Mouse (Mus musculus) hindbrain, embryonic 13.5 days (tissue): ENCODE data around the gene Dimt1. TPM values are rescaled to one million over a fixed set of nuclear protein-coding genes. Genes with fewer than 3 reads are reported as not detected.

Source experiments
- ATAC-seq: fragments of 200-750 bp; cut with Nextera tagmentation; 2 replicates; pipeline ENCODE4 v1.8.0; 2017; ENCODE audit warnings: moderate TSS enrichment; ENCODE audit not compliant: low FRiP score
- H3K27ac ChIP-seq: fragments of 300-500 bp; sonication (generic); 2 replicates; pipeline ENCODE4 v1.5.1; 2015; ENCODE audit warnings: inconsistent platforms, mild to moderate bottlenecking, moderate library complexity
- H3K27me3 ChIP-seq: fragments of 300-500 bp; sonication (generic); 2 replicates; pipeline ENCODE4 v1.6.1; 2015; ENCODE audit warnings: mild to moderate bottlenecking, inconsistent platforms
- H3K36me3 ChIP-seq: fragments of 300-500 bp; sonication (generic); 2 replicates; pipeline ENCODE4 v1.6.1; 2015; ENCODE audit warnings: mild to moderate bottlenecking, inconsistent platforms
- H3K4me1 ChIP-seq: fragments of 300-500 bp; sonication (generic); replicated peaks from 2 replicates; pipeline ENCODE4 v1.6.1; 2015; ENCODE audit warnings: inconsistent platforms
- H3K4me2 ChIP-seq: fragments of 300-500 bp; sonication (generic); 2 replicates; pipeline ENCODE4 v1.6.1; 2015; ENCODE audit warnings: inconsistent platforms, mild to moderate bottlenecking, moderate library complexity
- H3K4me3 ChIP-seq: fragments of 300-500 bp; sonication (generic); 2 replicates; pipeline ENCODE4 v1.5.1; 2015; ENCODE audit warnings: mild to moderate bottlenecking, inconsistent platforms
- H3K9ac ChIP-seq: fragments of 300-500 bp; sonication (generic); 2 replicates; pipeline ENCODE4 v1.6.1; 2015; ENCODE audit warnings: mild to moderate bottlenecking, inconsistent platforms
- H3K9me3 ChIP-seq: fragments of 300-500 bp; sonication (generic); 2 replicates; pipeline ENCODE4 v1.6.1; 2016; ENCODE audit warnings: inconsistent platforms
- WGBS: fragments of 180-500 bp; shearing (Covaris S2); methylation state at CpG from one replicate; pipeline ENCODE4 v1.1.7; 2015; 5-methylcytosine and 5-hydroxymethylcytosine counted together
- polyA plus RNA-seq: library from polyadenylated mRNA; unstranded; fragments of >200 nt; fragmentation: Nextera tagmentation; extraction: Ambion mirVana; gene quantifications from 2 replicates; pipeline ENCODE4 v1.2.1, GENCODE M21; 2015

Gene Dimt1
- polyA plus RNA-seq, 1 experiment from 2014 or later = 37.3 TPM

- ATAC-seq = peak; percentile 98
- Histone ChIP-seq H3K36me3 (no peaks in the 10 kb centered on the region), H3K4me1 (peaks cover 13% of the 10 kb centered on the region), H3K9ac (peak within 1 kb of the TSS; percentile 87), H3K27ac (peak within 1 kb of the TSS; percentile 91), H3K9me3 (no peaks in the 10 kb centered on the region), H3K4me3 (peak within 1 kb of the TSS; percentile 91), H3K4me2 (peak within 1 kb of the TSS; percentile 76), H3K27me3 (no peaks in the 10 kb centered on the region)
- WGBS = under 1% methylated on average over 82 of the region's 84 CpGs
Measured at GRCm38 (mm10) chr13:106936256-106937137, 10.4 kb upstream of the Dimt1 start, which contains the start of gene Ipo11. Ipo11 (minus strand) TSS chr13:106936958.

DNA sequence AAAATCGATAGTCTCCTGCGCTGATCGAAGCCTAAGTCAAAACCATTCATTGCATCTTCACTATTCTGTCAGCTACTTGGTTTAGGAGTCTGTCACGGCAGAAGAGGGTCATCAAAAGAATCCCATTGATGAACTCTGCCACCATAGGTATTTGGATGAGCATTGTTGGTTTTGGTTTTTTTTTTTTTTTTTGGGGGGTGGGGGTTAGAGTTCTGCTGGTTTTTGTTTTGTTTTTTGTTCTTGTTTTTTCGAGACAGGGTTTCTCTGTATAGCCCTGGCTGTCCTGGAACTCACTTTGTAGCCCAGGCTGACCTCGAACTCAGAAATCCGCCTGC lies 9.8 kb upstream of the Dimt1 start:
- no peaks in the 10 kb centered on the region for H3K36me3 ChIP-seq
- H3K4me3 ChIP-seq = peak overlapping the region; percentile 91
- H3K27me3 ChIP-seq = no peaks in the 10 kb centered on the region
- peak; percentile 29 for ATAC-seq
- 28% methylated on average over 7 of the region's 7 CpGs for WGBS
- H3K9ac ChIP-seq = peak overlapping the region; percentile 56; the same call in 1 of the 2 replicates
- no peaks in the 10 kb centered on the region for H3K9me3 ChIP-seq
- peak overlapping the region; percentile 76 for H3K4me2 ChIP-seq
- H3K27ac ChIP-seq = no peak overlapping the region
- peaks cover 13% of the 10 kb centered on the region for H3K4me1 ChIP-seq

DNA sequence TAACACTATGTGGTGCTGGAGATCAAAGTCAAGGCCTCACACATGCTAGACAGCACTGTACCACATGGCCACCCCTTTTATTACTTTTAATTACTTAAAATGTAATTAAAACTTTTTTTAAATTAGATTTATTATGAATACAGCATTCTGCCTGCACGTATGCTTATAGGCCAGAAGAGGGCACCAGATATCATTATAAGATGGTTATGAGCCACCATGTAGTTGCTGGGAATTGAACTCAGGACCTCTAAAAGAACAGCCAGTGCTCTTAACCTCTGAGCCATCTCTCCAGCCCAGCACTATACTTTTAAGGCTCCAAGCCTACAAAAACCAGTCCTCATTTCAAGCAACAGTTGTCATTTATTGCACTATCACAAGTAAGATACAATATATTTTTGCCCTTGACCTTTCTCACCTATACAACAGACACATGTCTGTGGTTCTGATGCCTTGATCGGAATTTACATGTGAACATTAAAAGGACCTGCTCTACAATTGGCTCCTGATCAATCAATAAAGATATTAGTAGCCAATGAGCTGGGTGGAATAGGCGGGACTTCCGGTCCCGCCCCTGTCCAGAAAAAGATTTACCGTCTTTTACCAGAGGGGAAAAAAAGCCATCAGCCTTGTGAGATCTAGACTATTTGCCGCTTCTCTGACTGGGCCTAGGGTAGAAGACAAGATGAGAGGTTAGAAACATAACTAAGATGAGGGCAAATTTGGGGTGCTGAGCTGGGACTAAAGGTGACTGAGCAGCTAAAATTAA lies 5.5 kb upstream of the Dimt1 start:
- no peak overlapping the region for H3K9ac ChIP-seq
- ATAC-seq = no peak
- H3K4me3 ChIP-seq = peak overlapping the region; percentile 18
- H3K27ac ChIP-seq = no peak overlapping the region
- H3K27me3 ChIP-seq = no peaks in the 10 kb centered on the region
- 18% methylated on average over 7 of the region's 7 CpGs for WGBS
- H3K9me3 ChIP-seq = no peaks in the 10 kb centered on the region
- H3K36me3 ChIP-seq = no peaks in the 10 kb centered on the region
- peak overlapping the region; percentile 30 for H3K4me2 ChIP-seq
- H3K4me1 ChIP-seq = no peaks in the 10 kb centered on the region

GRCm38 (mm10) chr13:106942721-106943120 lies 4.2 kb upstream of the Dimt1 start:
- no peak overlapping the region for H3K9ac ChIP-seq
- 85% methylated on average over 1 of the region's 1 CpGs for WGBS
- no peak overlapping the region for H3K27ac ChIP-seq
- no peak overlapping the region for H3K4me3 ChIP-seq
- H3K4me2 ChIP-seq = no peak overlapping the region
- H3K9me3 ChIP-seq = no peaks in the 10 kb centered on the region
- ATAC-seq = no peak
- H3K27me3 ChIP-seq = no peaks in the 10 kb centered on the region
- H3K4me1 ChIP-seq = peaks cover 3% of the 10 kb centered on the region
- no peaks in the 10 kb centered on the region for H3K36me3 ChIP-seq

- Histone ChIP-seq H3K27ac (no peak overlapping the region), H3K4me3 (no peak overlapping the region), H3K4me1 (peaks cover 12% of the 10 kb centered on the region), H3K9ac (no peak overlapping the region), H3K9me3 (no peaks in the 10 kb centered on the region), H3K27me3 (no peaks in the 10 kb centered on the region), H3K36me3 (peaks cover 12% of the 10 kb centered on the region; the same call in 1 of the 2 replicates), H3K4me2 (no peak overlapping the region)
- 86% methylated on average over 9 of the region's 9 CpGs for whole genome bisulfite sequencing
- no peak for ATAC-seq
Measured at GRCm38 (mm10) chr13:106945518-106945917, 1.4 kb upstream of the Dimt1 start.

DNA sequence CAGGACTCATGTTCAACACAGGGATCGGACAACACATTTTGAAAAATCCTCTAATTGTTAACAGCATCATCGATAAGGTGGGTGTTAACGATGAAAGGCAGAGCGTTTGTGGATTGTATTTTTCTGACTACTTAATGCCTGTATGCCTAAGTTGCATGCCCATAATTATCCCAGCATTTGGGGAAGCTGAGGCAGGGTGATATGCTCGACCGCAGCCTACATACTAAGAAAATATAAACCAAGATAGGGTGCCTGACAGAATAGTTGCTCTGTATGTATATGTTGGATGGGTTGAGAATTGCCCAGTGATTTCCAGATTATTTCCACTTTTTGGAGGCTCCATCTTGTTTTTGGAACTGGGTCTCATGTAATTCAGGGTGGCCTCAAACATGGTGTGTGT lies 656 bp downstream of the Dimt1 start:
- Histone ChIP-seq H3K4me1 (peaks cover 12% of the 10 kb centered on the region), H3K36me3 (peaks cover 29% of the 10 kb centered on the region), H3K27me3 (no peaks in the 10 kb centered on the region), H3K4me2 (peak overlapping the region; percentile 59), H3K9ac (peak overlapping the region; percentile 91), H3K4me3 (peak overlapping the region; percentile 90), H3K9me3 (no peaks in the 10 kb centered on the region), H3K27ac (peak overlapping the region; percentile 83)
- ATAC-seq = no peak; the same call in 1 of the 2 replicates
- WGBS = 6% methylated on average over 6 of the region's 6 CpGs

DNA sequence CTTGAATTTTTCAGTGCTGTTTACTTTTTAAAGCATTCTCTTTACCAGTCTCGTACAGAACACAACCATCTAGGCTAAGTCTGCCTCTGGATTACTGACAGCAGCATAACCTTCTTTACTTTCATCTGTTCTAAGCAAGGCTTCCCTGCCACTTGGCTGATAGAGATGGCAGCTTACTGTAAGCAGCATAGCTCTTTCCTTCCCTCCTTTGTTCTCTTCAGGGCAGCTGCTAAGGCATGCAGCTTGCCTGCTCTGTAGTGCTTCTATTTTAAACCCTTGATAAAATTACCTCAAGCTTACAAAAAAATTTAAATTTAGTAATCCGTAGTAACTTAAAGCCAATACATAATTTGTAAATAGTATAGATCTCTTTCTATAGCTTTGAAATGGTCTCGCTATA lies 8.0 kb downstream of the Dimt1 start:
- no peak overlapping the region for H3K27ac ChIP-seq
- H3K4me3 ChIP-seq = no peak overlapping the region
- H3K4me1 ChIP-seq = no peaks in the 10 kb centered on the region
- H3K27me3 ChIP-seq = no peaks in the 10 kb centered on the region
- H3K36me3 ChIP-seq = peaks cover 67% of the 10 kb centered on the region
- no peak for ATAC-seq
- H3K9ac ChIP-seq = no peak overlapping the region
- no peaks in the 10 kb centered on the region for H3K9me3 ChIP-seq
- no peak overlapping the region for H3K4me2 ChIP-seq
- WGBS = 96% methylated on average over 3 of the region's 3 CpGs

DNA sequence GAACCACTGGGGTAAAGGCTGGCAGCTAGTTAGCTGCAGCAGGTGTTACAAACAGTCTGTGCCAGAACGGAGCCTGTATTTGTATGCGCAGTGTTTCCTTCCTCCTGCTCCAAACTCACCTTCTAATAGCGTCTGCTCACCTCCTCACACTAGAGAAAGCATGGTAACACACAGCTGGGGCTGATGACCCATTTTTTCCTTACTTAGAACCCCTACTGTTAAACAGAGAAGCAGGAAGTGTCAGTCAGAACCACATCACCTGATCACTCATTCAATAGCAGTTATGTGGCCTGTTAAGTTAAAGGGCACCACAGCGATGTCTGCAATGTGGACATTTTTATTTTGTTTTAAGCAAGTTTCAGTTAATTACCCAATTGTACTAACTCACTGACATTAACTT lies 10.6 kb downstream of the Dimt1 start:
- H3K27me3 ChIP-seq = no peaks in the 10 kb centered on the region
- no peaks in the 10 kb centered on the region for H3K4me1 ChIP-seq
- ATAC-seq = no peak
- H3K4me3 ChIP-seq = no peak overlapping the region
- no peak overlapping the region for H3K9ac ChIP-seq
- H3K27ac ChIP-seq = no peak overlapping the region
- 88% methylated on average over 4 of the region's 4 CpGs for WGBS
- no peak overlapping the region for H3K4me2 ChIP-seq
- H3K36me3 ChIP-seq = peaks cover 60% of the 10 kb centered on the region
- no peaks in the 10 kb centered on the region for H3K9me3 ChIP-seq

DNA sequence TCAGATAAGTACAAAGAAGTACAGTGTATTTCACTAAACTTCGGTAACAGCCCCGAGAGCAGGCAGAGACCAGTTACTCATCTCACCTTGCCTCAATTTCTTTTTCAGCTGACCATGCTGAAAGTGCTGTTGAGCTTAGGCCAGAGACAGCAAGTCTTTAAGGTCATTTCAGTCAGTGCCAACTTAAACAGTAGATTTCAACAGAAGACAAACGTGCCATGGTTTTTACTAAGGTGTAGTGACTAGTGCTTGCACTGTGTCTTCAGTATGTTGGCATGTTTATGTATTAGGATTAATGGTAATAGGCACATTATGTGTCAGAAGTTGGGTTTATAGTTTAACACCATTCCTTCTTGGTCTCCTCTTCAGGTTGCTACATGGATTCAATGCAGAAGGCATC lies 11.4 kb downstream of the Dimt1 start:
- Histone ChIP-seq H3K4me1 (no peaks in the 10 kb centered on the region), H3K9me3 (no peaks in the 10 kb centered on the region), H3K9ac (no peak overlapping the region), H3K4me2 (no peak overlapping the region), H3K36me3 (peaks cover 62% of the 10 kb centered on the region), H3K27me3 (no peaks in the 10 kb centered on the region), H3K27ac (no peak overlapping the region), H3K4me3 (no peak overlapping the region)
- 94% methylated on average over 3 of the region's 3 CpGs for WGBS
- no peak for ATAC-seq

DNA sequence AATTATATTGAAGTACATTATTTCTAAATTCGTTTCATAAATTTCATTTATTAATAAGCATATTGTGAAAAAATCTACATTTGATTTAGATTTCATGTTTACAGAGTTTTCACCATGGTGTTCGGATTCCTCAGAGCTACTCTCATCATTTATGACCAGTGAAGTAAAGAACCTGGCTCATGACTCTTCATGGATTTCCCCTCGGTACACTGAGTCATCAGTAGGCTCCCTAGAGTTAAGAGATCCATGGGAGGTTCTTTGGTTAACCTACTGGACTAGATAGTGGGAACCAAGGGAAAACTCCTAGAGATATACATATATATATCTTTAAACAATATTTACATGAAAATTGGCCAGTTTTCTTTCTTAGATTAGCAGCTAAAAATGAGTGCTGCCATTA lies 13.6 kb downstream of the Dimt1 start:
- no peak for ATAC-seq
- peaks cover 58% of the 10 kb centered on the region for H3K36me3 ChIP-seq
- H3K27ac ChIP-seq = no peak overlapping the region
- H3K4me3 ChIP-seq = no peak overlapping the region
- no peak overlapping the region for H3K4me2 ChIP-seq
- no peaks in the 10 kb centered on the region for H3K27me3 ChIP-seq
- H3K9ac ChIP-seq = no peak overlapping the region
- 92% methylated on average over 3 of the region's 3 CpGs for WGBS
- H3K9me3 ChIP-seq = no peaks in the 10 kb centered on the region
- no peaks in the 10 kb centered on the region for H3K4me1 ChIP-seq

- Histone ChIP-seq H3K4me1 (no peaks in the 10 kb centered on the region), H3K9ac (no peak overlapping the region), H3K27me3 (no peaks in the 10 kb centered on the region), H3K36me3 (peaks cover 53% of the 10 kb centered on the region), H3K9me3 (no peaks in the 10 kb centered on the region), H3K4me3 (no peak overlapping the region), H3K4me2 (no peak overlapping the region), H3K27ac (no peak overlapping the region)
- no peak for ATAC-seq
- WGBS = 93% methylated on average over 4 of the region's 4 CpGs
Measured at GRCm38 (mm10) chr13:106961496-106961895, 14.6 kb downstream of the Dimt1 start.

- H3K27me3 ChIP-seq = no peaks in the 10 kb centered on the region
- WGBS = 87% methylated on average over 2 of the region's 2 CpGs
Measured at GRCm38 (mm10) chr13:106996891-106997290, 50.0 kb downstream of the Dimt1 start.

More at GRCm38 (mm10) chr13:106996891-106997290, 50.0 kb downstream of the Dimt1 start:
- Histone ChIP-seq H3K9ac (no peak overlapping the region), H3K27ac (no peak overlapping the region), H3K4me2 (no peak overlapping the region), H3K4me3 (no peak overlapping the region), H3K9me3 (no peaks in the 10 kb centered on the region), H3K36me3 (peaks cover 12% of the 10 kb centered on the region), H3K4me1 (no peaks in the 10 kb centered on the region)
- no peak for ATAC-seq
